Mouse (Mus musculus) megakaryocyte, embryonic 14.5 days (primary cell): Measurements from ENCODE around the gene Gpr137c.

ENCODE experiments used
- FLI1 ChIP-seq: IDR thresholded peaks from 2 replicates; pipeline ENCODE4 v1.6.1; 2012; ENCODE audit warnings: low read length, inconsistent platforms, mixed read lengths
- GATA1 ChIP-seq: IDR thresholded peaks from 3 replicates; pipeline ENCODE4 v1.6.1; 2012; ENCODE audit warnings: mixed read lengths, low read length, inconsistent platforms, borderline replicate concordance

DNA sequence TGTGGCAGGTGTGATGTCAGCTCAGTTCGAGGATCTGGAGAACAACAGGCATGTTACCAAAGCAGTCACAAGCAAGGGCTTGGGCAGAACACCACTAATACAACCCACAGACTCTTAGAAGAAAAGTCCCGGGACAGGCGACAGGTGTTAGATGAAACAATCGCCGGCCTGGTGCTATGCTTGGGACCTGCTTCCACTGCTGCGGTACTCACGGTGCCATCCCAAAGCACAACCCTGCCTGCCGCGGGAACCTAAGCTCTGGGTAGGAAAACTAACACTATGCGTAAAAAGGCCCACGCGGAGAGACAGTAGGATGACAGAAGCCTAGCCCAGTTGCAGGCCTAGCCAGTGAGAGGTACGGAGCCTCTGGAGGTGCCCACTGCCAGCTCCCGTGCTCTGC lies 90.6 kb downstream of the Gpr137c start:
- TF ChIP-seq GATA1 (no peak), FLI1 (no peak)
